Comparison of ENCODE assay signal across 8 mouse cellular contexts in genomic region chr9:44479628-44480428, GRCm38 (mm10). TPM values are rescaled to one million over a fixed set of nuclear protein-coding genes. Genes with fewer than 3 reads are reported as not detected.
A peak's percentile ranks its signal among the peaks of the same experiment; 100 is the strongest.
DNase-seq lines count a peak whose midpoint lies in the region; ATAC-seq and TF ChIP-seq lines count a peak whose summit lies in the region.

No protein-coding gene starts in this region.

- H3K4me3 ChIP-seq in brown adipose tissue, adult 24 weeks (ENCODE audit: insufficient read depth, low read depth, low read length), result peak overlapping the region; percentile 68
- peak overlapping the region; percentile 79 for H3K4me3 ChIP-seq in heart, embryonic 15.5 days
- H3K4me3 ChIP-seq in liver, embryonic 13.5 days (replicated peaks), result peak overlapping the region; percentile 62
- H3K4me3 ChIP-seq in stomach, postnatal 0 days (ENCODE audit: low read depth, low read length), result peak overlapping the region; percentile 75

- H3K9me3 ChIP-seq in heart, embryonic 15.5 days (replicated peaks), result no peaks in the 10 kb centered on the region
- H3K9me3 ChIP-seq in liver, embryonic 13.5 days (replicated peaks), result no peaks in the 10 kb centered on the region
- no peaks in the 10 kb centered on the region for H3K9me3 ChIP-seq in stomach, postnatal 0 days (ENCODE audit: control insufficient read depth, low read length)

- peak; percentile 67 for ATAC-seq in erythroid progenitor cell, adult 5-6 weeks (replicated peaks; ENCODE audit: low FRiP score, poor library complexity, severe bottlenecking)
- ATAC-seq in heart, embryonic 15.5 days (replicated peaks; ENCODE audit: insufficient number of reproducible peaks, insufficient read depth, low FRiP score, low read depth), result peak; percentile 51
- ATAC-seq in liver, embryonic 13.5 days (ENCODE audit: low read depth), result peak; percentile 38
- peak; percentile 64 for ATAC-seq in stomach, postnatal 0 days (ENCODE audit: low FRiP score, low TSS enrichment)

- H3K36me3 ChIP-seq in heart, embryonic 15.5 days, result no peaks in the 10 kb centered on the region
- H3K36me3 ChIP-seq in liver, embryonic 13.5 days, result no peaks in the 10 kb centered on the region
- H3K36me3 ChIP-seq in stomach, postnatal 0 days (ENCODE audit: control insufficient read depth, insufficient read depth, low read length), result no peaks in the 10 kb centered on the region

- under 1% methylated on average over 26 of the region's 26 CpGs for WGBS in heart, embryonic 15.5 days
- WGBS in liver, embryonic 13.5 days (ENCODE audit: insufficient replicate concordance), result under 1% methylated on average over 26 of the region's 26 CpGs
- WGBS in stomach, postnatal 0 days, result 0% methylated on average over 26 of the region's 26 CpGs

- no peak for TF ChIP-seq EP300 in stomach, postnatal 0 days (optimal IDR thresholded peaks at IDR 0.05)

- H3K9ac ChIP-seq in heart, embryonic 15.5 days, result peak overlapping the region; percentile 82
- H3K9ac ChIP-seq in liver, embryonic 13.5 days, result peak overlapping the region; percentile 58
- peak overlapping the region; percentile 68 for H3K9ac ChIP-seq in stomach, postnatal 0 days (ENCODE audit: low read length)

- no peaks in the 10 kb centered on the region for H3K4me1 ChIP-seq in brown adipose tissue, adult 24 weeks (ENCODE audit: control insufficient read depth, insufficient read depth, insufficient read length, low read length)
- peaks cover 36% of the 10 kb centered on the region for H3K4me1 ChIP-seq in heart, embryonic 15.5 days (replicated peaks)
- H3K4me1 ChIP-seq in liver, embryonic 13.5 days (replicated peaks), result peaks cover 51% of the 10 kb centered on the region
- no peaks in the 10 kb centered on the region for H3K4me1 ChIP-seq in stomach, postnatal 0 days (replicated peaks; ENCODE audit: control insufficient read depth, insufficient read depth)

- peak; percentile 96 for TF ChIP-seq CTCF in stomach, postnatal 0 days (IDR thresholded peaks at IDR 0.05; ENCODE audit: low read depth)

- DNase-seq in CD8-positive naive resting alpha-beta T cell, adult 2 months (ENCODE audit: low read depth in 2 of 2, low spot score in 2 of 2), result peak; percentile 66 to 77
- DNase-seq in kidney, postnatal 14 days, result peak; percentile 92
- peak; percentile 62 for DNase-seq in liver, embryonic 13.5 days
- DNase-seq in naive thymus-derived CD4-positive, alpha-beta T cell, adult 2 months (ENCODE audit: low read depth), result peak; percentile 89
- DNase-seq in stomach, postnatal 0 days (ENCODE audit: low spot score), result peak; percentile 88

- no peaks in the 10 kb centered on the region for H3K27me3 ChIP-seq in heart, embryonic 15.5 days
- H3K27me3 ChIP-seq in liver, embryonic 13.5 days, result peaks cover 70% of the 10 kb centered on the region
- H3K27me3 ChIP-seq in stomach, postnatal 0 days (ENCODE audit: control insufficient read depth, insufficient read depth, low read length), result no peaks in the 10 kb centered on the region

- peak overlapping the region; percentile 89 for H3K4me2 ChIP-seq in heart, embryonic 15.5 days
- H3K4me2 ChIP-seq in liver, embryonic 13.5 days, result peak overlapping the region; percentile 86
- H3K4me2 ChIP-seq in stomach, postnatal 0 days (replicated peaks; ENCODE audit: low read depth), result peak overlapping the region; percentile 95

- peak overlapping the region; percentile 84 for H3K27ac ChIP-seq in brown adipose tissue, adult 24 weeks (replicated peaks; ENCODE audit: low read depth, low read length)
- peak overlapping the region; percentile 99 for H3K27ac ChIP-seq in heart, embryonic 15.5 days
- H3K27ac ChIP-seq in liver, embryonic 13.5 days, result peak overlapping the region; percentile 66
- peak overlapping the region; percentile 98 for H3K27ac ChIP-seq in stomach, postnatal 0 days (replicated peaks)

RNA-seq across cellular contexts. Expression of gene Bcl9l, which starts 2.8 kb away (rescaled TPM):
- polyA plus RNA-seq in brown adipose tissue, adult 24 weeks (2012; ENCODE audit: insufficient read depth, insufficient read length, missing spikeins), result 19.2 and 24.4 TPM in 2 replicates
- 0.36 and 2.5 TPM in 2 replicates for total RNA-seq in erythroid progenitor cell, adult 5-6 weeks (2015; ENCODE audit: low replicate concordance)
- total RNA-seq in erythroid progenitor cell, adult 5-6 weeks (2017; ENCODE audit: low replicate concordance), result 1.2 and 1.7 TPM in 2 replicates
- polyA plus RNA-seq in heart, embryonic 15.5 days (2015; fragmentation: Nextera tagmentation; extraction: Ambion mirVana), result 9.1 and 12.6 TPM in 2 replicates
- 1.0 and 1.5 TPM in 2 replicates for polyA plus RNA-seq in liver, embryonic 13.5 days (2015; fragmentation: Nextera tagmentation; extraction: Ambion mirVana)
- polyA plus RNA-seq in stomach, postnatal 0 days (2015; fragmentation: Nextera tagmentation; extraction: Ambion mirVana), result 5.2 and 6.1 TPM in 2 replicates

RNA-seq across cellular contexts. Expression of gene Upk2, which starts 25.1 kb away (rescaled TPM):
- polyA plus RNA-seq in brown adipose tissue, adult 24 weeks (2012; ENCODE audit: insufficient read depth, insufficient read length, missing spikeins), result not detected in 2 replicates
- not detected in 2 replicates for total RNA-seq in erythroid progenitor cell, adult 5-6 weeks (2015; ENCODE audit: low replicate concordance)
- not detected in 2 replicates for total RNA-seq in erythroid progenitor cell, adult 5-6 weeks (2017; ENCODE audit: low replicate concordance)
- polyA plus RNA-seq in heart, embryonic 15.5 days (2015; fragmentation: Nextera tagmentation; extraction: Ambion mirVana), result 0.63 TPM in 1 of 2 replicates, not detected in the other
- polyA plus RNA-seq in liver, embryonic 13.5 days (2015; fragmentation: Nextera tagmentation; extraction: Ambion mirVana), result not detected in 2 replicates
- 5.4 and 7.0 TPM in 2 replicates for polyA plus RNA-seq in stomach, postnatal 0 days (2015; fragmentation: Nextera tagmentation; extraction: Ambion mirVana)

RNA-seq across cellular contexts. Expression of gene Foxr1, which starts 38.9 kb away (rescaled TPM):
- polyA plus RNA-seq in brown adipose tissue, adult 24 weeks (2012; ENCODE audit: insufficient read depth, insufficient read length, missing spikeins), result not detected in 2 replicates
- not detected in 2 replicates for total RNA-seq in erythroid progenitor cell, adult 5-6 weeks (2015; ENCODE audit: low replicate concordance)
- total RNA-seq in erythroid progenitor cell, adult 5-6 weeks (2017; ENCODE audit: low replicate concordance), result not detected in 2 replicates
- not detected in 2 replicates for polyA plus RNA-seq in heart, embryonic 15.5 days (2015; fragmentation: Nextera tagmentation; extraction: Ambion mirVana)
- polyA plus RNA-seq in liver, embryonic 13.5 days (2015; fragmentation: Nextera tagmentation; extraction: Ambion mirVana), result not detected in 2 replicates
- 0.05 TPM in 1 of 2 replicates, not detected in the other for polyA plus RNA-seq in stomach, postnatal 0 days (2015; fragmentation: Nextera tagmentation; extraction: Ambion mirVana)

Comparison
In these comparisons a context has a peak if more than half of its experiments do, and no peak if none do; other contexts are left out.
1. Peak in every context shown above with its lines: DNase-seq, ATAC-seq, H3K4me3 ChIP-seq and H3K27ac ChIP-seq.